ENCODE assay signal across 21 mouse cellular contexts in genomic region chr9:46049525-46049924, GRCm38 (mm10). TPM values are rescaled to one million over a fixed set of nuclear protein-coding genes. Genes with fewer than 3 reads are reported as not detected.
DNase-seq lines count a peak whose midpoint lies in the region; ATAC-seq and TF ChIP-seq lines count a peak whose summit lies in the region.
"Had no signal": no experiment of that assay in that cellular context is flagged by ENCODE, and none has a peak within 500 bp of the region (broad histone marks: within the 10 kb centered on the region; RNA-seq: fewer than 3 reads in every experiment).

No protein-coding gene starts in this region.

- whole genome bisulfite sequencing in heart, embryonic 12.5 days = 74% methylated on average over 7 of the region's 7 CpGs
- WGBS in liver, adult 2 months = 44% methylated on average over 7 of the region's 7 CpGs
- WGBS in liver, embryonic 11.5 days = 51% methylated on average over 7 of the region's 7 CpGs
- 55% methylated on average over 7 of the region's 7 CpGs for WGBS in stomach, postnatal 0 days

- TF ChIP-seq POLR2A in liver, adult 2 months (IDR thresholded peaks at IDR 0.05; ENCODE audit: extremely low read depth, insufficient read depth, low read length) = no peak

- no peak for DNase-seq in heart, postnatal 4 days
- peak; percentile 45 for DNase-seq in liver, adult 2 months (ENCODE audit: extremely low read depth, low read depth, low spot score)
- DNase-seq in liver, embryonic 11.5 days (ENCODE audit: low spot score) = no peak
- no peak for DNase-seq in stomach, postnatal 0 days (ENCODE audit: low spot score)
- DNase-seq in gastrocnemius, adult 2 months = no peak
- DNase-seq: adrenal gland, postnatal 10 days; cerebellum, adult 11-12 months; cerebellum, adult 9-10 months; cerebellum, postnatal 25 days; gastrocnemius, postnatal 10 days; heart, postnatal 10 days; kidney, adult 18-20 months had no signal

- peaks cover 3% of the 10 kb centered on the region; the same call in 1 of the 2 replicates for H3K36me3 ChIP-seq in heart, embryonic 12.5 days
- no peaks in the 10 kb centered on the region for H3K36me3 ChIP-seq in liver, adult 2 months (ENCODE audit: control insufficient read depth, insufficient read depth, low read length)
- H3K36me3 ChIP-seq in liver, embryonic 11.5 days (ENCODE audit: control insufficient read depth, insufficient read depth, low read length) = no peaks in the 10 kb centered on the region; the same call in 1 of the 2 replicates
- H3K36me3 ChIP-seq in stomach, postnatal 0 days (ENCODE audit: control insufficient read depth, insufficient read depth, low read length) = no peaks in the 10 kb centered on the region
- H3K36me3 ChIP-seq: embryonic facial prominence, embryonic 15.5 days; forebrain, embryonic 15.5 days; heart, embryonic 10.5 days; intestine, embryonic 15.5 days had no signal

- H3K4me1 ChIP-seq in heart, embryonic 12.5 days (replicated peaks) = peaks cover 48% of the 10 kb centered on the region
- H3K4me1 ChIP-seq in liver, adult 2 months (ENCODE audit: control insufficient read depth, insufficient read depth, low read length) = peaks cover 30% of the 10 kb centered on the region
- peaks cover 19% of the 10 kb centered on the region for H3K4me1 ChIP-seq in liver, embryonic 11.5 days (replicated peaks; ENCODE audit: control insufficient read depth, insufficient read depth, low read length)
- H3K4me1 ChIP-seq in stomach, postnatal 0 days (replicated peaks; ENCODE audit: control insufficient read depth, insufficient read depth) = 0 out of 2 replicates have a peak, but pooled peaks cover 2% of the 10 kb centered on the region
- H3K4me1 ChIP-seq: forebrain, embryonic 15.5 days had no signal

- peaks cover 54% of the 10 kb centered on the region for H3K79me2 ChIP-seq in liver, adult 2 months (ENCODE audit: control insufficient read depth, insufficient read depth, low read length)

- TF ChIP-seq EP300 in stomach, postnatal 0 days (optimal IDR thresholded peaks at IDR 0.05) = no peak

- no peak overlapping the region for H3K4me3 ChIP-seq in heart, embryonic 12.5 days
- no peak overlapping the region for H3K4me3 ChIP-seq in liver, adult 2 months (ENCODE audit: insufficient read depth, low read depth, low read length)
- H3K4me3 ChIP-seq in liver, embryonic 11.5 days (ENCODE audit: low read depth, low read length) = no peak overlapping the region
- no peak overlapping the region for H3K4me3 ChIP-seq in stomach, postnatal 0 days (ENCODE audit: low read depth, low read length)
- H3K4me3 ChIP-seq in gastrocnemius, adult 2 months = no peak overlapping the region
- H3K4me3 ChIP-seq: embryonic facial prominence, embryonic 15.5 days; erythroblast, embryonic 14.5 days; forebrain, embryonic 15.5 days; heart, embryonic 10.5 days; intestine, embryonic 15.5 days had no signal

- H3K4me2 ChIP-seq in heart, embryonic 12.5 days = no peak overlapping the region
- no peak overlapping the region for H3K4me2 ChIP-seq in liver, embryonic 11.5 days
- no peak overlapping the region for H3K4me2 ChIP-seq in stomach, postnatal 0 days (replicated peaks; ENCODE audit: low read depth)
- H3K4me2 ChIP-seq: embryonic facial prominence, embryonic 15.5 days; forebrain, embryonic 15.5 days; hindbrain, embryonic 14.5 days; intestine, embryonic 15.5 days had no signal

- intact Hi-C loops in gastrocnemius, adult 2 months (cut with DNase I) = no loop called here

- ATAC-seq in heart, embryonic 12.5 days (ENCODE audit: insufficient number of reproducible peaks, low FRiP score) = no peak
- no peak for ATAC-seq in liver, embryonic 11.5 days (replicated peaks; ENCODE audit: low FRiP score)
- peak; percentile 60 for ATAC-seq in granulocyte monocyte progenitor cell, adult 5-6 weeks (replicated peaks; ENCODE audit: poor library complexity, severe bottlenecking)
- no peak for ATAC-seq in stomach, postnatal 0 days (ENCODE audit: low FRiP score, low TSS enrichment)
- ATAC-seq: forebrain, embryonic 15.5 days; intestine, embryonic 15.5 days had no signal

- peak overlapping the region; percentile 8; the same call in 1 of the 2 replicates for H3K27ac ChIP-seq in heart, embryonic 12.5 days (ENCODE audit: poor library complexity, severe bottlenecking)
- peak overlapping the region; percentile 5; the same call in 1 of the 2 replicates for H3K27ac ChIP-seq in liver, adult 2 months (replicated peaks; ENCODE audit: insufficient read depth, low read depth, low read length)
- no peak overlapping the region for H3K27ac ChIP-seq in liver, embryonic 11.5 days (ENCODE audit: low read depth, low read length)
- H3K27ac ChIP-seq in stomach, postnatal 0 days (replicated peaks) = peak overlapping the region; percentile 31
- no peak overlapping the region for H3K27ac ChIP-seq in gastrocnemius, adult 2 months
- H3K27ac ChIP-seq: embryonic facial prominence, embryonic 15.5 days; forebrain, embryonic 15.5 days; hindbrain, embryonic 14.5 days; intestine, embryonic 15.5 days had no signal

- H3K9ac ChIP-seq in heart, embryonic 12.5 days = no peak overlapping the region
- no peak overlapping the region for H3K9ac ChIP-seq in liver, adult 2 months (ENCODE audit: low read depth, low read length)
- no peak overlapping the region for H3K9ac ChIP-seq in liver, embryonic 11.5 days (ENCODE audit: low read depth, low read length)
- no peak overlapping the region for H3K9ac ChIP-seq in stomach, postnatal 0 days (ENCODE audit: low read length)
- H3K9ac ChIP-seq: embryonic facial prominence, embryonic 15.5 days; forebrain, embryonic 15.5 days; hindbrain, embryonic 14.5 days; intestine, embryonic 15.5 days had no signal

- TF ChIP-seq CTCF in liver, adult 2 months (IDR thresholded peaks at IDR 0.05; ENCODE audit: low read depth, low read length) = no peak
- TF ChIP-seq CTCF in stomach, postnatal 0 days (IDR thresholded peaks at IDR 0.05; ENCODE audit: low read depth) = no peak
- no peak for TF ChIP-seq CTCF in gastrocnemius, adult 2 months (IDR thresholded peaks at IDR 0.05)

- H3K27me3 ChIP-seq in heart, embryonic 12.5 days (replicated peaks) = no peaks in the 10 kb centered on the region
- no peaks in the 10 kb centered on the region for H3K27me3 ChIP-seq in liver, adult 2 months (ENCODE audit: control insufficient read depth, insufficient read depth, low read length)
- no peaks in the 10 kb centered on the region for H3K27me3 ChIP-seq in liver, embryonic 11.5 days (replicated peaks; ENCODE audit: control insufficient read depth, insufficient read depth, low read length)
- no peaks in the 10 kb centered on the region for H3K27me3 ChIP-seq in stomach, postnatal 0 days (ENCODE audit: control insufficient read depth, insufficient read depth, low read length)
- H3K27me3 ChIP-seq: embryonic facial prominence, embryonic 15.5 days; forebrain, embryonic 15.5 days; intestine, embryonic 15.5 days had no signal

- no peaks in the 10 kb centered on the region for H3K9me3 ChIP-seq in heart, embryonic 12.5 days (replicated peaks)
- no peaks in the 10 kb centered on the region for H3K9me3 ChIP-seq in liver, embryonic 11.5 days (ENCODE audit: control insufficient read depth, low read length)
- no peaks in the 10 kb centered on the region for H3K9me3 ChIP-seq in stomach, postnatal 0 days (ENCODE audit: control insufficient read depth, low read length)
- H3K9me3 ChIP-seq: embryonic facial prominence, embryonic 15.5 days; forebrain, embryonic 15.5 days; G1E; heart, embryonic 10.5 days; intestine, embryonic 15.5 days had no signal

RNA-seq across cellular contexts. Expression of gene Sik3, which starts 36.9 kb away (rescaled TPM):
- polyA plus RNA-seq in heart, embryonic 12.5 days (2016; fragmentation: Nextera tagmentation; extraction: Ambion mirVana) = 13.9 and 15.0 TPM in 2 replicates
- total RNA-seq in heart, postnatal 4 days (2021) = 10 to 100 TPM; 64.6 to 66.9 TPM
- total RNA-seq in liver, adult 2 months (2014; rRNA removed) = 14.1 and 17.3 TPM in 2 replicates
- 14.9 and 16.5 TPM in 2 replicates for polyA plus RNA-seq in liver, adult 2 months (2012; rRNA removed)
- polyA plus RNA-seq in liver, embryonic 11.5 days (2014; fragmentation: Nextera tagmentation; extraction: Ambion mirVana) = 8.6 and 9.5 TPM in 2 replicates
- 35.8 and 59.8 TPM in 2 replicates for total RNA-seq in granulocyte monocyte progenitor cell, adult 5-6 weeks (2014; fragmentation: Nextera tagmentation)
- total RNA-seq in granulocyte monocyte progenitor cell, adult 5-6 weeks (2017) = 12.7 and 16.5 TPM in 2 replicates
- polyA plus RNA-seq in stomach, postnatal 0 days (2015; fragmentation: Nextera tagmentation; extraction: Ambion mirVana) = 6.6 and 6.8 TPM in 2 replicates
- total RNA-seq in gastrocnemius, adult 2 months (2021) = 10 to 100 TPM; 38.0 to 41.1 TPM

RNA-seq across cellular contexts. Expression of gene Pafah1b2, which starts 37.0 kb away (rescaled TPM):
- 173 and 175 TPM in 2 replicates for polyA plus RNA-seq in heart, embryonic 12.5 days (2016; fragmentation: Nextera tagmentation; extraction: Ambion mirVana)
- 100 to 1,000 TPM; 104 TPM for total RNA-seq in heart, postnatal 4 days (2021)
- total RNA-seq in liver, adult 2 months (2014; rRNA removed) = 14.6 and 14.8 TPM in 2 replicates
- polyA plus RNA-seq in liver, adult 2 months (2012; rRNA removed) = 12.0 and 14.2 TPM in 2 replicates
- 137 and 154 TPM in 2 replicates for polyA plus RNA-seq in liver, embryonic 11.5 days (2014; fragmentation: Nextera tagmentation; extraction: Ambion mirVana)
- total RNA-seq in granulocyte monocyte progenitor cell, adult 5-6 weeks (2014; fragmentation: Nextera tagmentation) = 30.6 and 32.3 TPM in 2 replicates
- 88.9 and 95.7 TPM in 2 replicates for total RNA-seq in granulocyte monocyte progenitor cell, adult 5-6 weeks (2017)
- 70.8 and 79.0 TPM in 2 replicates for polyA plus RNA-seq in stomach, postnatal 0 days (2015; fragmentation: Nextera tagmentation; extraction: Ambion mirVana)
- 10 to 100 TPM; 28.0 to 29.5 TPM for total RNA-seq in gastrocnemius, adult 2 months (2021)

Comparison
In these comparisons a context has a peak if more than half of its experiments do, and no peak if none do; other contexts are left out.
1. H3K27ac ChIP-seq: peak in heart, embryonic 12.5 days (single experiment), liver, adult 2 months (single experiment) and stomach, postnatal 0 days (single experiment); none in liver, embryonic 11.5 days (single experiment) and gastrocnemius, adult 2 months (single experiment).